13 mouse cellular contexts compared by ENCODE assay signal in the genomic region with DNA sequence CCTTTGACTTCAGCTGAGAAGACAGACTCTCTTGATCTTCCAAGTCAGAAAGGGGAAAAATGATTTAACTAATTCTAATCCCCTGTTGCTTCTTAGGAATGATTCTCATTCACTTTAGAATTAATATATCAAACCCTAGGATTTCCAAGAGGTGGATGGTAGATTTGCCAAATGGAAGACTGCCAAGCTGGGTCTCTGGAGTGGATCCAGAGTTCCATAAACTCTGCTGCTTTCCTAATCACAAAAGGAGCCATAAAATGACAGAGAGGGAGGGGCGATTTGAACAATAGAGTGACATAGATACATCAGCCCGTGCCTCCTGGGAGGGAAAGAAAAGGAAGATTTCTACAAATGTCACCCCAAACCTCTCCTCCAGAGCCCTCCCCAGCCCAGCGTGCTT. TPM values are rescaled to one million over a fixed set of nuclear protein-coding genes. Genes with fewer than 3 reads are reported as not detected.
"Had no signal": no experiment of that assay in that cellular context is flagged by ENCODE, and none has a peak within 500 bp of the region (broad histone marks: within the 10 kb centered on the region; RNA-seq: fewer than 3 reads in every experiment).

No protein-coding gene starts in this region.

- H3K9me3 ChIP-seq: kidney, embryonic 15.5 days; limb, embryonic 15.5 days; liver, embryonic 12.5 days; lung, embryonic 15.5 days; midbrain, embryonic 13.5 days; neural tube, embryonic 13.5 days; stomach, embryonic 15.5 days had no signal

- DNase-seq: kidney, adult 2 months; kidney, postnatal 14 days; layer of hippocampus, postnatal 36 days; right cerebral cortex, postnatal 14 days; thymus, postnatal 36 days had no signal

- H3K27ac ChIP-seq: kidney, embryonic 15.5 days; limb, embryonic 15.5 days; liver, embryonic 12.5 days; lung, embryonic 15.5 days; midbrain, embryonic 13.5 days; neural tube, embryonic 13.5 days; stomach, embryonic 15.5 days had no signal

- ATAC-seq: liver, embryonic 12.5 days; midbrain, embryonic 13.5 days had no signal

- H3K36me3 ChIP-seq: kidney, embryonic 15.5 days; limb, embryonic 15.5 days; liver, embryonic 12.5 days; lung, embryonic 15.5 days; midbrain, embryonic 13.5 days; neural tube, embryonic 13.5 days; stomach, embryonic 15.5 days had no signal

- H3K4me3 ChIP-seq: kidney, embryonic 15.5 days; limb, embryonic 15.5 days; liver, embryonic 12.5 days; lung, embryonic 15.5 days; midbrain, embryonic 13.5 days; neural tube, embryonic 13.5 days; stomach, embryonic 15.5 days had no signal

- H3K4me2 ChIP-seq: kidney, embryonic 15.5 days; limb, embryonic 15.5 days; liver, embryonic 12.5 days; lung, embryonic 15.5 days; midbrain, embryonic 13.5 days; neural tube, embryonic 13.5 days; stomach, embryonic 15.5 days had no signal

- H3K9ac ChIP-seq: kidney, embryonic 15.5 days; limb, embryonic 15.5 days; liver, embryonic 12.5 days; lung, embryonic 15.5 days; midbrain, embryonic 13.5 days; neural tube, embryonic 13.5 days; stomach, embryonic 15.5 days had no signal

RNA-seq across cellular contexts. Expression of a gene that starts 3.4 kb away (rescaled TPM):
- total RNA-seq: megakaryocyte-erythroid progenitor cell, adult 5-6 weeks had no signal
